In the genomic region with DNA sequence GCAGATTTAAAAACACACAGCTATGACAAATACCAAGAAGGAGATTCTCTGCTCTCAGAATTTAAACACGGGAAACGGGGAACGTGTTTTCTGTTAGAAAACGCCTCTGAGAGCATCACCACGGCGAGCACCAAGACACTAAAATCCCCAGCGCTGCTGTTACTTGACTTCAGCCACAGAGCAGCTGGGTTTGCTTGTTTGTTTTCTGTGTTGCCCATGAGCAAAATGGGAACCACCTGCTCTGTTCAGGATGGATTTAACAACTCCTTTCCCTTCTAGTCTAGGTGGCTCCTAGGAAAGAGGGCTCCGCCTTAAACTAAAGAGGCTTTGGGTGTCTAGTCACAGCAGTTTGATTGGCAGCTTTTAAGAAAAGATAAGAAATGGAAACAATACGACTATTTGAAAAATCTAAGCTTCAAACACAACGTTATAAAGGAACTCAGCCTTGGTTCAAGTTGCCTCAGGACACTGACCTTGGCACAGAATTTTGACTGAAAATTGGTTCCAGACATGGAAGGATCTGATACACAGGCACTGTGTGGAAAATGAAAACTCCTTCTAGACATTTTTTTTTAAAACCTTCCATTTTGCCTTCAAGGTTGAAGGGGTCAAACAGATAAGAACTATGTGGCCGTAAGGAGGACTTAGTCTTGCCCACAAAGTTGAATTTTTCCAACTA, we compare ENCODE assay signal across 19 mouse cellular contexts.
"Had no signal": no experiment of that assay in that cellular context is flagged by ENCODE, and none has a peak within 500 bp of the region (broad histone marks: within the 10 kb centered on the region; RNA-seq: fewer than 3 reads in every experiment).

No protein-coding gene starts in this region.

- ATAC-seq: liver, postnatal 0 days; lung, postnatal 0 days had no signal

- H3K9me3 ChIP-seq: limb, embryonic 12.5 days; limb, embryonic 15.5 days had no signal

- H3K9ac ChIP-seq: limb, embryonic 12.5 days; limb, embryonic 15.5 days; liver, embryonic 14.5 days; liver, postnatal 0 days; lung, embryonic 14.5 days had no signal

- H3K4me2 ChIP-seq: limb, embryonic 12.5 days; limb, embryonic 15.5 days; liver, embryonic 11.5 days; lung, embryonic 14.5 days had no signal

- H3K4me3 ChIP-seq: limb, embryonic 12.5 days; limb, embryonic 15.5 days had no signal

- H3K27ac ChIP-seq: kidney, postnatal 0 days; limb, embryonic 12.5 days; limb, embryonic 15.5 days; liver, embryonic 14.5 days; macrophage; stomach, postnatal 0 days had no signal

- H3K27me3 ChIP-seq: limb, embryonic 12.5 days; limb, embryonic 15.5 days had no signal

- H3K36me3 ChIP-seq: limb, embryonic 12.5 days; limb, embryonic 15.5 days had no signal

- DNase-seq: kidney, postnatal 25 days; left cerebral cortex, postnatal 4 days; liver, postnatal 0 days; lung, embryonic 14.5 days; midbrain, embryonic 14.5 days; right cerebral cortex, adult 18-20 months; right cerebral cortex, postnatal 14 days; right cerebral cortex, postnatal 4 days; thymus, adult 2 months; thymus, postnatal 14 days; thymus, postnatal 4 days had no signal
